Mouse (Mus musculus) adrenal gland, postnatal 25 days (tissue): ENCODE results near the gene Slc17a7. TPM values are rescaled to one million over a fixed set of nuclear protein-coding genes. Genes with fewer than 3 reads are reported as not detected.
A peak's percentile ranks its signal among the peaks of the same experiment; 100 is the strongest.
"Not testable (repeated sequence)": the region's sequence is repeated elsewhere in the genome, so short reads cannot be mapped to it uniquely, and the experiment has no call there.

ENCODE experiments used
- DNase-seq: peaks from one replicate; pipeline ENCODE4 v3.0.0; 2021; ENCODE audit warnings: mixed read lengths
- long read RNA-seq: library from polyadenylated mRNA; stranded (forward); transcript quantifications from one replicate; pipeline ENCODE4 v2.0.0, GENCODE M21; 2021
- total RNA-seq: library from RNA; stranded (reverse); gene quantifications from 2 replicates; pipeline ENCODE4 v1.2.3, GENCODE M21; 2021

Slc17a7 gene
- total RNA-seq, result 0.15 and 0.33 TPM in 2 replicates
- long read RNA-seq, result 0 reads

GRCm38 (mm10) chr7:45163735-45164490 is at the start of gene Slc17a7:
Gene Slc17a7 (plus strand): TSS chr7:45163949.
- peak; percentile 40 for DNase-seq

- DNase-seq, result no peak
Observed at GRCm38 (mm10) chr7:45117566-45117965, 46.2 kb upstream of the Slc17a7 start.

- no peak for DNase-seq
Observed at GRCm38 (mm10) chr7:45118336-45118735, 45.4 kb upstream of the Slc17a7 start.

DNA sequence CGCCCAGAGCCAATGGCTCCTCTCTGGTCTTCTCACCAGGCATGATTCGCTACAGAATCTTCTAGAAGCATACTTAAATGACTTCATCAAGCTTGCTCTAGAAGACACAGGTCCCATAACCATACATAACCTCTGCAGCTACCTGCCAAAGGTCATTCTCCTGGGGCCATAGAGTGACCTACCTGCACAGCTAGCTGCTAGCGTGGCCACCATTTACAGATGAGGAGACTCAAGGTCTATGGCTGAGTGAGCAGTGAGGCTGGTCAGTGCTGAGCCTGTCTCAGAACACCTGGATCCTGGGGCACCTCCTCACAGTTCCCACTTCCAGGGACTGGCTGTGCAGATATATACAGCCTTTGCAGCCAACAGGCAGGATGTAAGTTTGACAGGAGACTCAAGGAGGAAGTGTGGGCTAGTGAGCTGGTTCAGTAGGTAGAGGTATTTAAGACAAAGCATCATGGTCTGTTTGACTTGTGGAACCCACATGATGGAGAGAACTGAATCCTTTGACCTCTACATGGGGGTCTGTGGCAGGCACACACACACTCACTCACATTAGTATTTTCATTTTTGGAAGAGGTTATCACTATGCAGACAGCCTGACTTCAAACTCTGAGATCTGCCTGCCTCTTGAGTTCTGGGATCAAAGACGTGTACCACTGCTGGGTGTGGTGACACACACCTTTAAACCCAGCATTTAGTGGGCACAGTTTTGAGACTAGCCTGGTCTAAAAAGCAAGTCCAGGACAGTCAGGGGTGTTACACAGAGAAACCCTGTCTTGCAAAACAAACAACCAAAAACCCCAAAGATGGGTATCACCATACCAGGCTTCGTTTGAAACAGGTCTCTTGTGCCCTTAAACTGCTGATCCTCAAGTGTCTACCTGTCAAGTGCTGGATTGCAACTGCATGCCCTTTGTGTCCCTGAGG is 43.7 kb upstream of the Slc17a7 start:
- no peak for DNase-seq

DNA sequence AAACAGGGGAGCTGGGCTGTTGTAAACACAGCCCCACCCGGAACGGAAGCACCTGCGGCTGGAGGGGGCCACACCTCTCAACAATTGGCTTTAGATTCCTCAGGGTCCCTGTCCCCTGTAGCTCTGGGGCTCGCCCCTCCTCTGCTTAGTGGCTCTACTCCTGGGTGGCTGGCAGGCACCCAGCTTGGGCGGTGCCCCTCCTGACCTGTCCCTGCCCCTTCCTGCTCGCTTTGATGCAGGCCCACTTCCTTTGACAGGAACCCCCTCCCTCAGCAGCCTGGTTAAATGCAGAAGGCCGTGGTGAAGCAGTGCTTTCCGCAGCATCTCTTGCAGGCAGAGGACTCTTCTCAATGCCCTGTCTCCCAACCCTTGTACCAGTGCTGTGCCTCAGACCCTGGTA is 42.3 kb upstream of the Slc17a7 start:
- DNase-seq, result peak; percentile 54

GRCm38 (mm10) chr7:45121966-45122365 is 41.8 kb upstream of the Slc17a7 start:
- no peak for DNase-seq

DNA sequence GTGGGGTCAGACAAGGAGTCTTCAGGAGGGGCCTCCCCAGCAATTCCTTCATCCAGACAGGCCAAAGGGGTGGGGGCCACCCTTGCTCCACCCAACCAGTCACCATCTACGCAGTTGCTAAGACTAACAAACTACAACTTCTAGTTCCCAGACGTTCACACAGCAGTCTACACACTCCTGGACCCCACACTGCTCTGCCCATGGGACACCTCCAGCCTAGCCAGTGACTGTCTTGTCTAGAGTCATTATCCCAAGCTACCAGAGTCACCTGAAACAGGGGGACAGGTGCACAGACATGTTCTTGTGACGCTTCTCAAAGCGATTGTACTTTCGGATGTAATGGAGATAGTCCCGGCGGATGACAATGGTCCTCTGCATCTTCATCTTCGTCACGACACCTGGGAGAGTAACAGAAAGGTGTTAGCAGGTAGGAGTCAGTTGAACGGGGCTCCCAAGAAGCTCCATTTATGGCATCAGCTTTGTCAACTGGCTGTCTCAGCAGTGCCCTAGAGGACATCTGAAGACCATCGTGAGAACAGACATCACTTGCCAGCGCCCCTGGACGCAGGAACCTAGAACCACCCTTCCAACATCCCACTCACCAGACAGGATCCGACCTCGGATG is 41.1 kb upstream of the Slc17a7 start:
- DNase-seq, result no peak

- DNase-seq, result peak; percentile 49
Observed at GRCm38 (mm10) chr7:45123186-45123570, 40.6 kb upstream of the Slc17a7 start.

DNA sequence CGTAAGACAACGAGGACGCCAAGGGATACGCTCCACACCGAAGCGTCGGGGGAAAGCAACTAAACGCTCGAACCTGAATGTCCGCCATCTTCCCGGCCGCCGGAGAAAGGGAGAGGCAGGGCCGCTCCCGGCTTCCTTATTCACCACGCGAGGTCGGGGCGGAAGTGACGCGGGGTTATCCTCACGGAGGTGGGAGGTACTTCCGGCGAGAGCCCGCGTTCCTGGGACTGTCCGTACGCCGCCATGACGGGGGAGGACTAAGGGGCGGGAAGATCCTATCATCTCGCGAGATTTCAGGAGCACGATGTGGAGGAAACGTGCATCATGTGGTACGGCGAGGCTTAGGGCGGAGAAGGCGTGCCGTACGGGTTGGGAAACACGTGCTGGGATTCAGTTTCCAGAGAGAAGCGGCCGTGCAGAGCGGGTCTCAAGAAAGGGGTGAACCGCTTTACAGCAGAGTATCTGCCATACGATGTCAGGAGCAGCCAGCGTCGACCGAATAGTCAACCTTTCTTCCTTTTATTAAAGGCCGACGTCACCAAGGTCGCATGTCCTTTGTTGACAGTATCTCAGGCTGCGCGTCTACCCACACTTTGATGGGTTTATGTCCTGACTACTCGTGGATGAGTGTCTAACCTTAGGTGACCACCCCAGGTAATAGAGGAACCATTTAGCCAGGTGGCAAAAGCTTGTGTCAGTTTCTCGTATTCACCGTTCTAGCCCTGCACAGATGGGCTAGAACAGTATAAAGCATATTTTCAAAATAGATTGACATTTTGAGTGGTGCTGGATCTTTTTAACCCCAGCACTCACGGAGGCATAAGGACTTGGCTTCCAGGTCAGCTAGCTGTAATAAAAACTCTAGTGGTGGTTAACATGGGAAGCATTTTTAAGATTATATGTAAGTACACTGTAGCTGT is 39.3 kb upstream of the Slc17a7 start, which contains the start of gene Rps11:
TSS of gene Rps11 (minus strand) at position 216 of the 920 bp plus-strand sequence.
- peak; percentile 98 for DNase-seq

- DNase-seq, result no peak
Observed at GRCm38 (mm10) chr7:45125144-45125600, 38.6 kb upstream of the Slc17a7 start.

DNA sequence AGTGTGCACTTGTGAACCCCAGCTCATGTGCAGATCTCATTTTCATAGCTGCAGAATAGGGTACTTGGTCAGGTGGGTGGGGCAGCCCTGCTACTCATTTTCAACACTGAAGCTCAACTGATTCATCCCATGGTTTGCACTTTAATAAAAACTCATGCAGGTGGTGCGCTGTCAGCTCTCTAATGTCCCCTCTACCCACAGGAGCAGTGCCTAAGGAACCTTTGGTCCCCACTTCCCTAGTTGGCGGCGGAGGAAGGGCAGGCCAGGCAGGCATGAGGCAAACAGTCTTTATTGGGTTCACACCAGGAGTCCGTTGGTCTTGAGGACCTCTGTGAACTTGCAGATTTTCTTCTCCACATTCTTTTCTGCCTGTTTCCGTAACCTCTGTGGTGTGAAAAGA is 38.1 kb upstream of the Slc17a7 start:
- not testable (repeated sequence) for DNase-seq

DNA sequence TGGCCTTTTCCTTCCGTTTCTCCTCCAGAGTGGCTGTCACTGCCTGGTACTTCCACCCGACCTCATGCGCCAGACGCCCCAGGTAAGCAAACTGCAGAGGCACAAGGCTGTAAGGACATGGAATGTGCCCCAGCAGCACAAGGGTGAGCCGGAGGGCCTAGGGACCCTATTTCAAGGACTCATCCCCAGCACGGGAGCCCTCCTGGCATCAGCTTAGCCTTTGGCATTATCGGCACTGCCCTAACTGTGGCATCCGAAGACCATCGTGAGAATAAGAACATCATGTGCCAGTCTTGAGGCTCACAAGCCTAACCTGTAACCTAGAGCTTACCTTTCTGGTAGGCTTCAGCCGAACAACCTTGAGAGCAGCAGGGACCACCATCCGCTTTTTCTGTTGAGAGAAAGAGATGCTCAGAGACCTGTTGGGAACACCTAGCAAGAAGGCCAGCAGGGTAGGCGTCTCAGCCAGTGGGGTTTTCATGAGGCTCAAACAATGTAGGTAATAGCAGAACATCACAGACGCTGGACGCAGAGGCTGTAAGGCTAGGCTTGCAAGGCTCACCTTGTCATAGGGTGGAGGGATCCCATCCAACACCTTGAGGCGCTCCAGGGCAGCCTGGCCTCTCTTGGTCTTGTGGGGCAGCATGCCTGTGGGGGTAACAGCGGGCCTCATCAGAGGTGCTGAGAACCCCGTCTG is 37.5 kb upstream of the Slc17a7 start:
- DNase-seq, result no peak

DNA sequence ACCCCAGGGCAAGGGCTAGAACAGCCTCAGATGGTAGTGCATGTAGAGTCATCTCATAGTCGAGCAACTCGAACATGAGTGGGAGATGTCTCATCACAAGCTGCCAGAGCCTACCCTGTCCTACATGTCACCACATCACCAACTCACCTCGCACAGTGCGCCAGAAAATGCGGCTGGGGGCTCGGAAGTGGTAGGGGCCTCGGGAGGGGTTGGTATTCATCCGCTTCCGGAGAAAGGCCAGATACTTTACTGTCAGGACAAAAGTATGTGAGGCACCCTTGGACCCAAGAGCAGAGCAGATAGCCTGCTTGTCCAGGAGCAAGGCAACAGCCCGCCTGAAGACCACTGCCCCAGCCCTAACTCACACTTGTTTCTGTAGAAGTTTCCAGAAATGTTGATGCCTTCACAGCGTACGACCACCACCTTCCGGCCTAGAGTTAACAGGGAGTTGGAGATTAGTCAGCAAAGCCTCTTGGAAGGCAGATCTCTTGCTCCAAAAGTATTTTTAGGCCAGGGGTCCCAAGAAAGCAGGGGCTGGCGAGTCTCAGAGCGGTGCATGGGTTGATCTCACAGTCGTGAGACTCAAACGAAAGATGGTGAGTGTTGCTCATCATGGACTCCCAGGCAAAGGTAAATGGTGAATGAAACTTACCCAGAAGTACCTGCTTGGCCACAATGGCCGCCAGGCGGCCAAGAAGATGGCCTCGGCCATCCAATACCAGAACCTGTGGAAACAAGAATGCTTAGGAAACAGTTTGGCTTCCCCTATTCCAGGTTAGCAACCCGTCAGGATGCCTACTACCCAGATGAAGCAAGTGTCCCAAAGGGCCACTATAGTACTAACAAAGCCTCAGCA is 36.7 kb upstream of the Slc17a7 start:
- no peak for DNase-seq

- DNase-seq, result no peak
Observed at GRCm38 (mm10) chr7:45127700-45128224, 36.0 kb upstream of the Slc17a7 start.

GRCm38 (mm10) chr7:45128624-45129246 is 35.0 kb upstream of the Slc17a7 start, which contains the start of gene Rpl13a:
Gene Rpl13a (minus strand): TSS chr7:45128761.
- peak; percentile 94 for DNase-seq

DNA sequence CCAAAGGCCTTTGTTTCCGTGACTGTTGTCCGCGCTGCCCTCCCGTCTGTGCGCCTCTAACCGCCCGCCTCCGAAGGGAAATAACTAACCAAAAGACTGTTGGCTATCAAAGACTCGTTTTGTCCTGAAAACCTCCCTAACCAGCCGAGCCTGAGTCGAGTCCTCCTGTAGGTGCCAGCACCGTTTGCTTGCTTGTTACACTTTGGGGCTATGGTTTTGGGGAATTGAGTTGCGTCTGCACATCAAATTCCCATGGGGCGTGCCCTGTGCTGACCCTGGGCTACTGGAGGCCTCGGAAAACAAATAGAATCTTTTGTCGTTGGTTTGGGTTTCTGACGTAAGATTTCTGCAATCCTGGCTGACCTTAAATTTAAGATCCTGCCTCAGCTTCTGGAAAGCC is 34.4 kb upstream of the Slc17a7 start:
- no peak for DNase-seq

DNA sequence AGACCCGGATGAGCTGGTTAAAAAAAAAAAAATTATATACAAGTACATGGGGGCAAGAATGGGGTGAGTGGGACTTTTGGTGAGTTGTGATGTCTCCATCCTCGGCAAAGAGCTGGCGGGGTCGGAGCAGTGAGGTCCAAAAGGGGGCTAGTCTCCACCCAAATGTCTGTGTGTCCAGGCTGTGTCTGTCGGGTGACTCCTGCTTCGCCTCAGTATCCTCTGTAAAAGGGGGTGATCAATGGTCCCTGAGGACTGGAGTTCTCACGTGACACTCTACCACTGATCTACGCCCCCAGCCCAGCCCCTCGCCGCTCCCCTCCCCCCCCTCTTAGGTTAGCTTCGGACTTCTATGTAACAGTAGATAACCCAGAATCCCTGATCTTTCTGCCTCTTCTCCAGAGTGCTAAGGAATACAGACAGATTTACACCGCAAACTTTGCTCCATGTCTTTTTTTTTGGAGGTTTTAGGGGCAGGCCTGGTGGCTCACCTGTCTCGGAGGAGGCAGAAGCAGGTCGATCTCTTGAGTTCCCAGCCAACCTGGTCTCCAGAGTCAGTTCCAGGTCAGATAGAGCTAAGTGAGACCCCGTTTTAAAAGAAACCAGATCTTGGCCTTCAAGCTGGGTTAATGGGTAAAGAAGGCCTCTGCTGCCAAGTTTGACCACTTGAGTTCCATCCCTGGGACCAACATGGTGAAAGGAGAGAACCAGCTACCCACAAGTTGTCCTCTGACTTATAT is 33.8 kb upstream of the Slc17a7 start:
- DNase-seq, result no peak

- no peak for DNase-seq
Observed at GRCm38 (mm10) chr7:45131850-45132249, 31.9 kb upstream of the Slc17a7 start.
